Comparison of ENCODE assay signal across 8 mouse cellular contexts in the genomic region with DNA sequence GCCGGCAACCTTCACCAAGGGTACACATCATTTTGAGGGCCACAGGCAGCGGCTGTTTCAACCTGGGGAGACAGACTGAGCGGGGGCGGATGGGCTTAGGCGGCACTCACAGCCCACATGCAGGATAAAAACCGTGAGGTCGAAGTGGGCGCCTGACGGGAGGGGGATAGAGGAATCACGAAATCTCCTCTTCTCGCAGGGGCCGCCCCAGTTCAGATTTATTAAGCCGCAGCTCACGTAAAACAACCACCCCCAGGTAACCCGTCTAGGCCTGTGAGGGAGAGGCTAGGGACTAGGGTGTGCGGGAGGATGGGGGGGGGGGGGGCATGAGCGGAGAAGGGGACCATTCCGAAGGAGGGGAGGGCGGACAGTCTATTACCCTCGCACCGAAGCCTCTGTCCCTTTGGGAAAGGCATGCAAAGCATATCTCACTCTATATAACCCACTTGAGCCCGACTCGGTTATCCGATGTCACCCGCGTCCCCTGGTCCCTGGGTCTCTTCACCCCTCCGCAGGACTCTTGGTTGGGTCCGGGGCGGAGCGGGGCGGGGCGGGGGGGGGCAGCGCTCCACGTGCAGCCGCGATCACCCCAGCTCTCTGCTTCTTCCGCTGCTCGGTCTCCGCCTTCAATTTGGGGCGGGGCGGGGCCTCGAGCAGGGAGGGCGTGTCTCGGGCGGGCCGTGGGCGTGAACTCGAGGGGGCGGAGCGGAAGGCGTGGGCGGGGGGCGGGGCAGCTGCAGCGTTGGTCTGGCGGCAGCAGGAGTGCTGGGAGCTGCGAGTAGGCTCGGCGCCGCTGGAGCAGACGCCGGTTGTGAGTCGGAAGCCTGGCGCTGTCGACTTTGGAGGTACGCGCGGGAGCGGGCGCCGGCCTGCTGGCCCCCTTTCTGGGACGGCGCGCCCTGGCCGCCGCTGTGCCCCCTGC. TPM values are rescaled to one million over a fixed set of nuclear protein-coding genes. Genes with fewer than 3 reads are reported as not detected.
DNase-seq lines count a peak whose midpoint lies in the region; ATAC-seq and TF ChIP-seq lines count a peak whose summit lies in the region.

Gene Frmd6 (plus strand): TSS at position 786 of the 922 bp plus-strand sequence.

- WGBS in forebrain, embryonic 14.5 days, result under 1% methylated on average over 69 of the region's 75 CpGs
- WGBS in lung, adult 2 months, result under 1% methylated on average over 63 of the region's 75 CpGs

- peak within 1 kb of the TSS; percentile 58; the same call in 1 of the 2 replicates for H3K27ac ChIP-seq in ES-Bruce4 (ENCODE audit: insufficient read depth, low read length)
- peak within 1 kb of the TSS; percentile 94 for H3K27ac ChIP-seq in forebrain, embryonic 14.5 days (ENCODE audit: low read depth, low read length)

- 0 out of 2 replicates have a peak, but pooled peaks have one; percentile 16 for TF ChIP-seq EP300 in ES-Bruce4 (IDR thresholded peaks at IDR 0.05; ENCODE audit: insufficient read depth, low read depth, low read length)

- no peaks in the 10 kb centered on the region for H3K36me3 ChIP-seq in ES-Bruce4 (ENCODE audit: control insufficient read depth, insufficient read depth, low read length, poor library complexity, severe bottlenecking)
- no peaks in the 10 kb centered on the region for H3K36me3 ChIP-seq in forebrain, embryonic 14.5 days (ENCODE audit: control insufficient read depth, insufficient read depth, low read length)

- H3K9ac ChIP-seq in ES-Bruce4 (ENCODE audit: low read depth, poor library complexity, severe bottlenecking), result peak within 1 kb of the TSS; percentile 88
- peak within 1 kb of the TSS; percentile 84 for H3K9ac ChIP-seq in forebrain, embryonic 14.5 days (ENCODE audit: low read length)

- ATAC-seq in cerebellum, adult (ENCODE audit: insufficient number of reproducible peaks, low FRiP score, low TSS enrichment), result peak; percentile 81
- ATAC-seq in forebrain, embryonic 14.5 days, result peak; percentile 93
- ATAC-seq in neutrophil, adult 5-6 weeks (ENCODE audit: extremely low read depth, insufficient number of reproducible peaks, low FRiP score, poor library complexity, severe bottlenecking), result peak; percentile 94

- intact Hi-C loops in heart, postnatal 14 days (cut with DNase I), result loop anchor here (1.0 to 5.0 kb wide), 4 partner anchors 57 to 330 kb away; no protein-coding TSS in a partner anchor

- peak; percentile 95 for DNase-seq in forebrain, embryonic 14.5 days (ENCODE audit: low spot score)
- DNase-seq in heart, postnatal 14 days, result peak; percentile 95 to 96
- DNase-seq in layer of hippocampus, adult 18-20 months (ENCODE audit: low spot score in 2 of 2), result peak; percentile 82 to 92
- DNase-seq in lung, adult 2 months, result peak; percentile 92
- DNase-seq in thymus, adult 18-20 months, result peak; percentile 89 to 93

- H3K27me3 ChIP-seq in ES-Bruce4 (ENCODE audit: control insufficient read depth, insufficient read depth, low read length, poor library complexity, severe bottlenecking), result no peaks in the 10 kb centered on the region
- H3K27me3 ChIP-seq in forebrain, embryonic 14.5 days (replicated peaks; ENCODE audit: control insufficient read depth, insufficient read depth, low read length), result no peaks in the 10 kb centered on the region

- TF ChIP-seq POLR2A in ES-Bruce4 (IDR thresholded peaks at IDR 0.05; ENCODE audit: insufficient read depth, low read length), result peak; percentile 78
- TF ChIP-seq POLR2A in lung, adult 2 months (IDR thresholded peaks at IDR 0.05; ENCODE audit: borderline replicate concordance, extremely low read depth, low read depth, low read length), result peak; percentile 99

- H3K4me2 ChIP-seq in forebrain, embryonic 14.5 days (ENCODE audit: low read length), result peak within 1 kb of the TSS; percentile 61

- peak; percentile 31 for TF ChIP-seq CTCF in ES-Bruce4 (IDR thresholded peaks at IDR 0.05; ENCODE audit: low read depth, low read length)
- TF ChIP-seq CTCF in lung, adult 2 months (IDR thresholded peaks at IDR 0.05; ENCODE audit: insufficient read depth, low read length), result 0 out of 2 replicates have a peak, but pooled peaks have one; percentile 30

- no peaks in the 10 kb centered on the region for H3K4me1 ChIP-seq in ES-Bruce4 (ENCODE audit: control insufficient read depth, insufficient read depth, low read length)
- peaks cover 11% of the 10 kb centered on the region for H3K4me1 ChIP-seq in forebrain, embryonic 14.5 days (ENCODE audit: control insufficient read depth, insufficient read depth, low read length)
- H3K4me1 ChIP-seq in lung, adult 2 months (ENCODE audit: control insufficient read depth, insufficient read depth, low read length), result peaks cover 8% of the 10 kb centered on the region

- peak within 1 kb of the TSS; percentile 96 for H3K4me3 ChIP-seq in ES-Bruce4 (ENCODE audit: low read depth, low read length)
- peak within 1 kb of the TSS; percentile 73 for H3K4me3 ChIP-seq in forebrain, embryonic 14.5 days (ENCODE audit: low read depth, low read length)
- H3K4me3 ChIP-seq in lung, adult 2 months (replicated peaks; ENCODE audit: extremely low read depth, low read depth, low read length), result peak within 1 kb of the TSS; percentile 80

- no peaks in the 10 kb centered on the region for H3K9me3 ChIP-seq in ES-Bruce4 (replicated peaks; ENCODE audit: control insufficient read depth, insufficient read depth, low read length, poor library complexity, severe bottlenecking)
- no peaks in the 10 kb centered on the region for H3K9me3 ChIP-seq in forebrain, embryonic 14.5 days (replicated peaks; ENCODE audit: control insufficient read depth, low read length)

RNA-seq across cellular contexts. Expression of gene Frmd6, which starts in this region (rescaled TPM):
- 26.6 and 30.5 TPM in 2 replicates for polyA plus RNA-seq in ES-Bruce4 (2011; ENCODE audit: insufficient read depth, insufficient read length, low read depth, missing spikeins)
- 8.5 and 11.8 TPM in 2 replicates for polyA plus RNA-seq in forebrain, embryonic 14.5 days (2014; fragmentation: Nextera tagmentation; extraction: Ambion mirVana)
- 10 to 100 TPM; 38.3 to 41.1 TPM for total RNA-seq in heart, postnatal 14 days (2021)
- total RNA-seq in layer of hippocampus, adult 18-20 months (2021), result 10 to 100 TPM; 21.0 to 22.9 TPM
- 29.1 and 32.6 TPM in 2 replicates for polyA plus RNA-seq in lung, adult 2 months (2012; rRNA removed)
- total RNA-seq in neutrophil, adult 5-6 weeks (2017), result 5.2 and 7.1 TPM in 2 replicates

Comparison
In these comparisons a context has a peak if more than half of its experiments do, and no peak if none do; other contexts are left out.
1. Peak in every context shown above with its lines: DNase-seq, ATAC-seq, H3K4me3 ChIP-seq and H3K27ac ChIP-seq.